Mouse (Mus musculus): ENCODE measurements around the gene Ptprn2.
"Not testable (repeated sequence)": the region's sequence is repeated elsewhere in the genome, so short reads cannot be mapped to it uniquely, and the experiment has no call there.

Ptprn2 gene

DNA sequence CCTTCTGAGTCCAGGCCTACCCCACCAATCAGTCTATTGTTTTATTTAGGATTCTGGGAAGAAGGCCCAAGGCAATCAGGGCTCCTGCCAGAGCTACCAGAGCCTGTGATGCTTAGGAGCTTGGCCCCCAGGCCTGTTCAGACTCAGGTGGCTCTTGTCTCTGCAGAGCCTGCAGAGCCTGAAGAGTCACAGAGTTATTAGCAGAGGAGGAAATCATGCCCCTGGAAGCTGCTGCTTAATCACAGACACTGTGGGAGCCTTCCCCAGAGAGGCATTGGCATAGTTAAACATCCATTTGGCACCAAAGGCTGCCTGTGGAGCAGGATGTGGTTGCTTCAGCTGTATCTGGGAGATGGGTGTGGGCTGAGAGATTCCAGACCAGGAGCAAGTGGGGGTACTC lies 30.3 kb downstream of the Ptprn2 start:
- no peak for DNase-seq (ENCODE audit: low read depth)

DNA sequence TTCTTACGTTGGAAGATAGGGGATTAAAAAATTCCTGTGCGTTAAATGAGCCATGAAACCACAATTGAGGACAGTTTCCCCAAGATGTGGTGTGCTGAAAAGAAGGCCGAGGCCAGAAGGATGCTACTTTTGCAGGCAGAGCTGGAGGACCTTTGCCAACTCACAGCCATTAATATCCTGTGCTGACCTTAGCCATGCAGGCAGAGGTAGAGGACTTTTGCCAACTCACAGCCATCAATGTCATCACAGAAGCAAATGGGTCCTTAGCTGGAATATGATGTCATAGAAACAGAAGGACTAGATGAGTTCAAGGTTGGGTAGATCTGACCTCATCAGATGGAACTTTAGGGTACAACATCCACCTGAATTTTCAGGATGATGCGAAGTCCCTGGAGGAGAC lies 43.3 kb downstream of the Ptprn2 start:
- DNase-seq (ENCODE audit: low read depth) = no peak

DNA sequence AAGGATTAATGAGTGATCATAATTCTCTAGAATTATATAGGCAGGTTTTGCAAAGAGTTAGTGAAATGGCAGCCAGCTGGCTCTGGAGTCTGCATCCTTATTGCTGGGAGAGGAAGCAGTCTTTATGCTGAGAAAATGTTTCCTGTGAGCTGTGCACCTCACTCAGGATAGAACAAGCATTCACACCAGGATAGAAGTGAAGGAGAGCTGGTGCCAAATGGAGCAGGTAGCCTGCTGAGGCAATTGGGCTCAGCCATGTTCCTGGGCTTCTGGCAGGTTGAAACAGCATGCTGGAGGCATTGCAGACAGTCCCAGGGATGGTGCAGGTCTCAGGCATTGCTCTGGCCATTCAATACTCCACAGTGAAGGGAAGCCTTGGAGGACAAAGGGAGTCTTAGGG lies 47.8 kb downstream of the Ptprn2 start:
- no peak for DNase-seq (ENCODE audit: low read depth)

DNA sequence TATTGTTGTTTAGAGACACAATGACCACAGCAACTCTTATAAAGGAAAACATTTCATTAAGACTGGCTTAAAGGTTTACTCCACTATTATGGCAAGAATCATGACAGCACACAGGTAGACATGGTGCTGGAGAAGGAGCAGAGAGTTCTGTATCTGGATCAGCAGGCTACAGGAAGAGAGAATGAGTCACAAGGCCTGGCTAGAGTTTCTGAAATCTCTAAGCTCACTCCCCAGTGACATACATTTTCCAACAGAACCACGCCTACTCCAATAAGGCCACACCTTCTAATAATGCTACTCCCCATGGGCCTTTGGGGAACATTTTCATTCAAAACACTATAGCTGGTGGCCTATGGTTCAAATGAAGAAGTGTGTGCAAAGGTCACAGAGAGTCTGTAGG lies 53.8 kb downstream of the Ptprn2 start:
- DNase-seq (ENCODE audit: low read depth) = no peak

DNA sequence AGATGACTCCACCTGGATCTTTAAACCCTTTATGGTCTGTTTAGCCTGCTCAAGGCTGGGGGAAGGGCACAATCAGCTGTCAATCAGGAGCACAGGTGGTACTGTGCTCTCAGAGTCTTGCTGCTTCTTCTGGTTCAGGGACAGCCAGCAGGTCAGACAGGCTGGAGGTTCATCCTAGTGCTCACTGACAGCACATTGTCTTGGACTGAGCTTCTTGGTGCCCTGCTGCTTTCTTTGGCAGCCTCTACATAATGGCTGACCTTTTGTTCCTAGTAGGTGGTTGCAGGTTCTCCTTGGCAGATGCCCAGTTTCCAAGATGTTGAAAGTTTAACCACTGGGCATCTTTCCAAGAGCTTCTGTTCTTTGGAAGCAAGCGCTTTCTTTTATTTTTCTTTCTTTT lies 55.1 kb downstream of the Ptprn2 start:
- peak; percentile 18 for DNase-seq (ENCODE audit: low read depth)

DNA sequence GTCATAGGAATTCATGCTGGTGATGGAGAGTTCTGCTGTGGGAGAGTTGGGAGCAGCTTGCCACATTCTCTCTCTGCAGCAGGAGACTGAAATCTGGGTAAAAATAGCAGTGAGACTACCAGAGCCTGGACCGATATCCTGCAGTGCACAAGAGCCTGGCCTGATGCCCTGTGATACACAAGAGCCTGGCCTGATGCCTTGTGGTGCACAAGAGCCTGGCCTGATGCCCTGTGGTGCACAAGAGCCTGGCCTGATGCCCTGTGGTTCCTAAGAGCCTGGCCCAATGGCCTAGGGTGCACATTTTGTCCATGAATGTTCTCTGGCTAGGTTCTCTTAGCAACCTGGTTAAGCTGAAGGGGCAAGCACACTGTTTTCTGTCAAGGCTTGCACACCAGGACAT lies 64.5 kb downstream of the Ptprn2 start:
- no peak for DNase-seq (ENCODE audit: low read depth)

DNA sequence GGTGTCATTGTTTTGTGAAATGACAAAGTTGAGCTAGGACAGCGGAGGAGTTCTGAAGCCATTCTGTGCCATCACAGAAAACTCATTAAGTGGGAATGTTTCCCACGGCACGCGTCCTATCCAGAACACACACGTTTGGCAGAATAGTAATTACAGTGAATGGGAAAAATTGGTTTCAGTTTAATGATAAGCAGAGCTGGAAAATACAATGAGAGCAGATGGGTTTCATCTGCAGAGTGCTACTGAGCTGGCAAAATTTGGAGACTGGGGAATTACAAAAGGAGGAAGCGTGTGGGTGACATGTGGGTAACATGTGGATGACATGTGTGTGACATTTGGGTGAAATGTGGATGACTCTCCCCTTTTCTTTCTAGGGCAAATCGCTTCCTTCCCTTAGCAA lies 66.0 kb downstream of the Ptprn2 start:
- DNase-seq (ENCODE audit: low read depth) = no peak

- DNase-seq (ENCODE audit: low read depth) = no peak
Observed at GRCm38 (mm10) chr12:116552306-116552705, 66.8 kb downstream of the Ptprn2 start.

GRCm38 (mm10) chr12:116553361-116553760 lies 67.8 kb downstream of the Ptprn2 start:
- no peak for DNase-seq (ENCODE audit: low read depth)

DNA sequence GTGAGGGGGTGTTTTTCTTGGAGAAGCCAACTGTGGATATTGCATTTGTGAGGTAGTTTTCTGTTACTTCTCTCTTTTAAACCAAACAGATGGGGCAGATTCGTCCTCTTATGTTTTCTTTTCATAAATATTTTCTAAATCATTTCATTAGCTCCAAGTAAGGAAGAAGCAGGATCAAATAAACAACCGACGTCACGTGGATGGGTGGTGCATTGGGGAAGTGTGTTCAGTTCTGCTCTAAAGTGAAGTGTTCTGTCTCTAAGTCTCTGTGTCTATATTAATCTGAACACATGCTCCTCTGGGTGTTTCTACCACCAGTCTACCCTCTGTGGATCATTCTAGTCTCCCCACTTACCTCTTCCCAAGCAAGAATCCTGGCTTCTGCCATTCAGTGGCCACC lies 70.4 kb downstream of the Ptprn2 start:
- no peak for DNase-seq (ENCODE audit: low read depth)

DNA sequence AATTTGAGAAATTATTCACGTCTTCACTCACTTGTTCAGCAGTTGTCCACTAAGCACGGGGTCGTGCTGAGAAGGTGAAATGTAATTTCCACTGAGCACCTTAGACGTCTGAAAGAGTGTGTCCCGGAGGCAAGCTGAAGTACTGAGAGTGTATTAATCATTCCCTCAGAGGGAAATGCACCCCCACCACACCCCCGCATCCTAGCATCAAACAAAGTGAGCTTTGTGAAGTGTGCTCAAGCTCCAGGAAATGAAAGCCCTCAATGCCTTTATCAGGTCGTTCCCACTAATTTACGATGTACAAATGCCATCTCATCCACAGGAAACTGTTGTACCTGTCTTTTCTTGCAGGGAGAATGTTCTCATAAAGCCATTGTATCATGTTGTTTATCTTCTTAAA lies 78.9 kb downstream of the Ptprn2 start:
- DNase-seq (ENCODE audit: low read depth) = no peak

GRCm38 (mm10) chr12:116566672-116567071 lies 81.2 kb downstream of the Ptprn2 start:
- no peak for DNase-seq (ENCODE audit: low read depth)

DNA sequence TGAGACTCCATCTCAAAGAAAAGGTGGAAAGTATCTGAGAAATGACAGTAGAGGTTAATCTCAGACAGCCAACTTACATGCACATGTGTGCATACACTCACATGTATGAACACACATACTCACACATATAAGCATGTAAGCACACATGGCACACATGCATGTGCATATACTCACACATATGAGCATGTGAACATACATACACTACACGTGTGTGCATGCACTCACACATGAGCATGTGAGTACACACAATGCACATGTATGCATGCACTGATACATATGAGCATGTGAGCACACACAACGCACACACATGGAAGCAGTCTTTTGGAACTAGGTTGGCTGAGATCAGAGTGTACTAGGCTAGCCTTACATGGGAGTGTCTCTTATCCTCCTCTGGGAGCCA lies 81.7 kb downstream of the Ptprn2 start:
- DNase-seq (ENCODE audit: low read depth) = no peak

DNA sequence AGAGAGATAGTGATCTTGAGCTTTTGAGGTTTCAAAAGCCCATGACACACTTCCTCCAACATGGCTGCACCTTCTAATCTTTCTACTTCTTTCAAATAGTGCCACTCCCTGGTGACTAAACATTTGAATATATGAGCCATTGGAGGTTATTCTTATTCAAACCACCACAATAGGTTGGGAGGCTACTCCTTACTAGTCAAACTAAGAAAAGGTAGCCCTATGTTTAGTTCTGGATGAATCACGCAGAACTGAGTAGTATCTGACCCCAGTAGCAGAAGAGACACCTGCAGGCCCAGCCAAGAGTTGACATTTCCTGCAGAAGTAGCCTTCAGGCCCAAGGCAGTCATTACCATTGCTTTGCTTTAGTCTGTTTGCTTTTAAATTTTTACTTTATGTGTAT lies 84.0 kb downstream of the Ptprn2 start:
- no peak for DNase-seq (ENCODE audit: low read depth)

- DNase-seq (ENCODE audit: low read depth) = no peak
Observed at GRCm38 (mm10) chr12:116574102-116574501, 88.6 kb downstream of the Ptprn2 start.

GRCm38 (mm10) chr12:116574720-116575119 lies 89.2 kb downstream of the Ptprn2 start:
- DNase-seq (ENCODE audit: low read depth) = no peak

DNA sequence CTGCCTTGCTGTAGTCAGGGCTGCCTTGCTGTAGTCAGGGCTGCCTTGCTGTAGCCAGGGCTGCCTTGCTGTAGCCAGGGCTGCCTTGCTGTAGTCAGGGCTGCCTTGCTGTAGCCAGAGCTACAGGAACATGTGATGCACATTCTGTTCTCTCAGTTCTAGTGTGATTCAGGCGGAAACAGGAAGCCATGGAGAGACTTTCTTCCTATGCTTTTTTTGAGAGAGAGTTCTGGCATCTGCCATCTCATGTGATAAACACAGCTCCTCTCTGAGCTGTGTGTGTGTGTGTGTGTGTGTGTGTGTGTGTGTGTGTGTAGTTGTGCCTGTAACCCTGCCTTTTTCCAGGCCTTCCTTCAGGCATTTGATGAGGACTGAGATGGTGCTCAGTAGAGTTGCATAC lies 92.4 kb downstream of the Ptprn2 start:
- not testable (repeated sequence) for DNase-seq (ENCODE audit: low read depth)

DNA sequence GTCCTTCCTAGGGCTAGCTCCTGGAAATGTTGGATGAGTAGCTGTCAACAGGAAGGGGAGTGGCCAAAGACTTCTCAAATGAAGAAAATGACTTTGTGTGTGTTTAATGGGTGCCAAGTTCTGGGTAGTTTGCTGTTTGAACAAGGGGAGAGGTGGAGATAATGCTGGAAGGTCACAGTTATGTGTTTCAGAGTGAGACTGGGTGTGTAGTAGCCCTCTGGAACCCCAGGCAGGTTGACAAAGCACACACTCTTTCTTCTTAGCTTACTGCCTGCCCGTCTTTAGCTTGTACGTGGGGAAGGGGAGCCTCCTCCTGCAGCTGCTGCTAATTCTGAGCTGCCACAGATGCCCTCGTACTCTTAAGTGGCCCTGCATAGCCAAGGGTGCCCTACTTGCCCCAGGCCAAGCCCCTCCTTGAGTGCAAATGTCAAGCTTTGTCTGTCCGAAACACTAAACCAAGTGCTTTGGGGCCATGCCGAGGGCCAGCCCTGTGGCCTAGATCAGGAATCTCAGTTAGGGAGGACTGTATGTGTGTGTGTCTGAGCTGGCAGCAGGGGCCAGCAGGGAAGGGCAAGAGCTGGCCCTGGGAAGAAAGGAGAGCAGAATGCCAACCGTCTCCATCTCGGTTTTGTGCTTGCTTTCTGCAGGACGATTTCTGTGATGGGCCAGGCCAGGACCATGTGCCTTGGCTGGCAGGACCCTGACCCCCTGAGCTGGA lies 95.5 kb downstream of the Ptprn2 start:
- DNase-seq (ENCODE audit: low read depth) = no peak

GRCm38 (mm10) chr12:116581864-116582263 lies 96.3 kb downstream of the Ptprn2 start:
- DNase-seq (ENCODE audit: low read depth) = no peak

- DNase-seq (ENCODE audit: low read depth) = no peak
Observed at GRCm38 (mm10) chr12:116582829-116583228, 97.3 kb downstream of the Ptprn2 start.

DNA sequence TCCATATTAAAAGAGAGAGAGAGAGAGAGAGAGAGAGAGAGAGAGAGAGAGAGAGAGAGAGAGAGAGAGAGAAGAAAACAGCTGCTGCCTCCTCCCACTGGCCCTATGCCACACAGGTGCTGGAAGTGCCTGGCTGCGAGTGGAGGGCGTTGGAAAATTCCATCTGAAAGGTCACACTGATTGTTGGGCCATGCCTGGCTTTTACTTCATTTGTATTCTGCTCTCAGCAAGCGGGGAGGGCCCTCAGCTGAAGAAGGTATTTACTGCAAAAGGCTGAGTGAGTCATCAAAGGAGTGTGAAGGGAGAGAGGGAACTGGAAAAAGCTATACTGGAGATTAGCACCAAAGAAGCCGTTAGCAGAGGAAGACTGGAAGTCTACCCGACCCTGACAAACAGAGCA lies 99.5 kb downstream of the Ptprn2 start:
- DNase-seq (ENCODE audit: low read depth) = peak; percentile 4

- no peak for DNase-seq (ENCODE audit: low read depth)
Observed at GRCm38 (mm10) chr12:116586167-116586566, 100.6 kb downstream of the Ptprn2 start.

DNA sequence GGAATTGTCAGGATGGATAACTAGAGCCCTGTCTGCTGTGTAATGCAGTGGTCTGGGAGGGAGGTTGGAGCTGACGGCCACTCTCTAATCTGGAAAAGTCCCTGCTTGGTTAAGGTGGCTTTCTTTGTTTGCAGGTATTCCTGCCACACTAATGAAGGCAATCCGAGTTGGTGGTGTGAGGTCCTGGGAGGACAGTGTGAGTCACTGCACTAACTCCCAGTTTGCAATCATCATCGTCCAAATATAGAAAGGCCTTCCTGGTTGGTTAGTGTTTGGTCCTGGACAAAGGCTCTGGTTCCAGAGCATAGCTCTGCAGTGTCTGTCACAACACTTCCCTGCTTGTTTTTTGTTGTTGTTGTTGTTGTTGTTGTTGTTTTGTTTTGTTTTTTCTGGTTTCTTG lies 102.0 kb downstream of the Ptprn2 start:
- no peak for DNase-seq (ENCODE audit: low read depth)

DNA sequence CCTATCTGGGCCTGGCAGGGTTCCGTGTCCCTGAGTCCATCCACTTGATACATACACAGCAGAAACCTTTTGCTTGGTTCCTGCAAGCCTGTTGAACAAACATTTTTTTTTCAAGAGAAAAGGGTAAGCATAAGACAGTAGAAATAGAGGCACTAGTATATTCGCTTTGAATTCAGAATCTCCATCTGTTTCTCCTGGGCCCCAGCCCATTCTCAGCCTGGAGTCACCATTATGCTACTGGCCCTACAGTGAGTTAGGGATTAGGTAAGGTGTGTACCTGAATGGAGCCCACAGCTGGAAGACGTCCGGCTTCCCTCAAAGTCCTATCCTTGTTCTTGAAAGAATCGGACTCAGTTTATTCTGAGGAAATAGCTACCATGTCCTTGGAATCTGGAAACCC lies 104.6 kb downstream of the Ptprn2 start:
- DNase-seq (ENCODE audit: low read depth) = no peak

- no peak for DNase-seq (ENCODE audit: low read depth)
Observed at GRCm38 (mm10) chr12:116594457-116594856, 108.9 kb downstream of the Ptprn2 start.
